15 mouse cellular contexts compared by ENCODE assay signal in the genomic region with DNA sequence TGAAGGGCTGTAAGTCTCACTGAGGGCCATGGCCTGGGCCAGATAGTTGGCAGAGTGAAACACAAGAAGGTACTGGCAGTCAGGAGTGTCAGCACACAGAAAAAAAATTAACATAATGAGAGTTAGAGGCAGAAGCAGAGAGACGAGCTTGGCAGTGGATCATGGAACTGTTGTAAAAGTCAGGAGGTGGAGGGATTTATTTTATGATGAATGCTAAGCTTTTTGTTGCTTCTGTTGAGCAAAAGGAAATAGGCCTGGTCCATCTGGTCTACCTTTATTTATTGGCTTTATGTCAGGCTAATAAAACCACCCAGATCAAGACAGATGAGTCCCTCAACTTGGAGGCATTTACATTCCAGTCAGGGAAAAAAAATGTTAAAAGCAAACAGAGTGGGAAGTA.
"Had no signal": no experiment of that assay in that cellular context is flagged by ENCODE, and none has a peak within 500 bp of the region (broad histone marks: within the 10 kb centered on the region; RNA-seq: fewer than 3 reads in every experiment).

No protein-coding gene starts in this region.

- H3K9ac ChIP-seq: limb, embryonic 13.5 days; liver, embryonic 15.5 days; neural tube, embryonic 12.5 days had no signal

- H3K4me3 ChIP-seq: limb, embryonic 13.5 days; liver, embryonic 15.5 days; midbrain, embryonic 10.5 days; neural tube, embryonic 12.5 days had no signal

- DNase-seq: kidney, adult 8-10 months; kidney, postnatal 14 days; lung, adult 2 months; lung, postnatal 36 days; midbrain, embryonic 14.5 days; right cerebral cortex, adult 18-20 months; right cerebral cortex, postnatal 25 days; thymus, postnatal 36 days had no signal

- H3K27me3 ChIP-seq: limb, embryonic 13.5 days; liver, embryonic 15.5 days; neural tube, embryonic 12.5 days had no signal

- H3K27ac ChIP-seq: limb, embryonic 13.5 days; liver, embryonic 15.5 days; midbrain, embryonic 10.5 days; neural tube, embryonic 12.5 days had no signal

- H3K4me1 ChIP-seq: limb, embryonic 13.5 days; neural tube, embryonic 12.5 days had no signal

- H3K36me3 ChIP-seq: limb, embryonic 13.5 days; liver, embryonic 15.5 days; midbrain, embryonic 10.5 days; neural tube, embryonic 12.5 days had no signal

- H3K9me3 ChIP-seq: limb, embryonic 13.5 days; liver, embryonic 15.5 days; midbrain, embryonic 10.5 days; neural tube, embryonic 12.5 days had no signal

- H3K4me2 ChIP-seq: limb, embryonic 13.5 days; liver, embryonic 11.5 days; liver, embryonic 15.5 days; neural tube, embryonic 12.5 days had no signal

- ATAC-seq: intestine, embryonic 16.5 days; lung, postnatal 0 days had no signal
